Mouse (Mus musculus) layer of hippocampus, adult 8-10 months (tissue): ENCODE data around the gene Lonp1. TPM values are rescaled to one million over a fixed set of nuclear protein-coding genes. Genes with fewer than 3 reads are reported as not detected.
"Not testable (repeated sequence)": the region's sequence is repeated elsewhere in the genome, so short reads cannot be mapped to it uniquely, and the experiment has no call there.

ENCODE experiments used
- DNase-seq, 2 experiments: peaks; one replicate each; pipeline ENCODE4 v3.0.0; 2022; ENCODE audit warnings: low spot score in 2 of 2
- total RNA-seq, 4 experiments: library from RNA; stranded (reverse); gene quantifications; 2 replicates each; pipeline ENCODE4 v1.2.4; 2022

Gene Lonp1
- total RNA-seq = 10 to 100 TPM; 56.0 to 64.2 (median 59.3) TPM

GRCm38 (mm10) chr17:56626754-56627470 is at the start of gene Lonp1:
Lonp1 (minus strand) TSS chr17:56626887.
- peak; percentile 93 to 95 for DNase-seq

DNA sequence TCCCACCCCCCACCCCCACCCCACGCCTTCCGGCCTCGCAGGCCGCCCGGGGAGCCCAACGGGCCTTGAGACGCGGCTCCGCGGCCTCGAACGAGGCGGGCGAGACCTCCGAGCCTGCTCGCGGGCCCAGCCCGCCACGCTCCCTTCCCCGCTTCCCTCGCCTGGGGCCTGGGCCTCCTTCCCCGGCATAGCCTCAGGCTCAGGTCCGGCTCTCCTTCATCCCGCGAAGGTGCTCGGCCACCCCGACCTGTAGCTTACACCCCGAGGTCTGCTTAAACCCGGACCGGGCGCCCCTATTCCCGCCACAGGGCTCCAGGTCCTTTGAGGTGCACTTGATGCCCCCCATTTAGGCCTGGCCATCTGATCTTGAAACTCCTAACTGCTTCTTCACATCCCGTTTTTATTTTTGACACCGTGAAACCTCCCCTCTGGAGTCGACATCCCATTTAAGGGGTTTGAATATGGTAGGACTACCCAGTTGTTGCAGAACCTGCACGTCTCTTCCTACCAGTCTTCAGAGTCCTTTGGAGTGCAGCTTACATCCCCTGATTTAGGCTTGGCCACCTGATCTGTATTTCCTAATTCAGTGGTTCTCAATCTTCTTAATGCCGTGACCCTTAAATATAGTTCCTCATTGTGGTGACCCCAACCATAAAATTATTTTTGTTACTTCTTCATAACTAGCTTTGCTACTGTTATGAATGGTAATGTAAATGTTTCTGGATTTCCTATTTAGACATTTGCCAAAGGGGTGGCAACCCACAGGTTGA is 47.1 kb upstream of the Lonp1 start:
- no peak for DNase-seq

GRCm38 (mm10) chr17:56672941-56673646 is 46.4 kb upstream of the Lonp1 start, which contains the start of gene Ranbp3:
Ranbp3 (plus strand) TSS chr17:56673294.
- peak; percentile 99 for DNase-seq

DNA sequence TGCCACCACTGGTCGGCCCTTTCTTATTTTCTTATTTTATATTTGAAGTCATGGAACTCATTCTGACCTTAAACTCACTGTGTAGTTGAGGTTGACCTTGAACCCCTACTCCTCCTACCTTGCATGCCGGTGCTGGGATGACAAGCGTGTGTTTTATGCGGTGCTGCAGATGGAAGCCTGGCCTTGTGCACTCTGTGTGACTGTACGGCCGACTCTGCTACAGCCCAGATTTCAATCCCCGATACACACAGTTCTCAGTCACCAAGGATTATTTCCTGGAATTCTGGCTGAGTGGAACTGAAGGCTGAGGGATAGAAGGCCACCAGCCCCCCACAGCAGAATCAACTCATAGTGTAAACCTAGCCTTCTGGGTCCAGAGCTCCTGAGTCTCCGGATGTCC is 43.1 kb upstream of the Lonp1 start:
- no peak for DNase-seq

DNA sequence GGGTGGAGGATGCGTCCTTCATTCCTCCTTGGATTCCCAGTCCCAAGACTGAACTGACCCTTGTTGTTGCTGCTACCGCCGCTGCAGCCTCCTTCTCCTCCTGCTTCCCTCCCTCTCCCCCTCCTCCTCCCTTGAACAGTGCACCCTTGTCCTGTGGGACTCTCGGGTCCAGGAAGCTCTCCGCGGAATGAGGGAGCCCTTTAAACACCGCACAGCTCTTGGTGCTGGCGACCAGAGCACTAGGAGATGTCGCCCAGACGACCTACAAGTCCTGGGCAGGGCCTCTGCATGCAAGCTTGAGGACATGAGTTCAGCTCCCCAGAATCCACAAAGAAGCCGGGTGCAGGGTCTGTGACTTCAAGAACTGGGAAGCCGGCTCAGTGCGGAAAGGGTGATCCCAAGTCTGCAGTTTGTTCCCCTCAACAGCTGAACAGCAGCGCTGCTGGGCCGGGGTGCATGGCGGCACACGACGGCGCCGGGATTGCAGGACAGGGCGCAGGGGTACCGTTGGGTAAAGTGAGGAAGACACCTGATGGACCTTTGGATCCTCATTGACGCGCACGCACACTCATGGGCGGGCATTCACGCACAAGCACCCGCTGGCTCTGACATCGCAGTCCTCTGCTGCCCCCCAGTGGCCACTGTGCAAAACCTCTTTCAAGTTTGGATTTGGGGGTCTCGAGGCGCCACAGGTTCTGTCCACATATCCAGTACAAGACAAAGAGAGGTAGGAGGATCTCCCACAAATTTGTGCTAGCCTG is 41.9 kb upstream of the Lonp1 start:
- DNase-seq = peak; percentile 56 to 77

GRCm38 (mm10) chr17:56667591-56667990 is 40.9 kb upstream of the Lonp1 start:
- no peak for DNase-seq

GRCm38 (mm10) chr17:56666384-56666783 is 39.7 kb upstream of the Lonp1 start:
- no peak for DNase-seq

DNA sequence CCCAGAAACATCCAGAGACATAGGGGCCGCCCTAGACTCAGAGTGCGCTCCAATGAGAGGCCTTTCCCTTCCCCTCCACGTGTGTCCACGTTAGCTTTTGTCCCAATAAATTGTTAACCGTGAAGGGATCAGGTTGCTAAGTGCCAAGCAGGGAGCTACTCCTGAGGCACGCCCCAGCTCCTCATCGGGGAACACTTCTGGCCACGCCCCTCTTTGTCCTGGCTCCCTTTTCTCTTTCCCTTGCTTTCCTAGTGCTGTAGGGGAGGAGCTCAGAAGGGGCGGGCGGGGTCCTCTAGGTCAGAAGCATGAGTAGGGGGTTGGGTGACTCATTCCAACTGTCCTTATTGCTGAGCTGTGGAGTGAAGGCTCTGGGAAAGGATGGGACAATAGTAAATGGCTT is 37.6 kb upstream of the Lonp1 start:
- DNase-seq = no peak

DNA sequence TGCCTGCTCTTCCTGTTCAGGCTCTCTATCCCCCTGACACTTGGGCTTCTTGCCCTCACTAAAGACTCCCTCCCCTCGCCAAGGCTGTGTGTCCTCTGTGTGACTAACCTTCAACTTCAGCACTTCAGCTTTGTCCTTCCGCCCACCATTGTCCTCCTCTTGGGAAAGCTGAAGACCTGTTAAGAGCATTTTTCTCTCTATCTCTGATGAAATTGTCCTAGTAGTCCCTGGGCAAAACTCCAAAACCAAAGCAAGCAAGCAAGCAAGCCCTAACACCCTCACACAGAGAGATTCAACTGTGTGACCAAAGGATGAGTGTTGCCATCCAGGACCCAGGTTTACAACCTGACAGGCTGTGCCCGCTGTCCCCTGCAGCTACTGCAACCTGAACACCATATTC is 37.0 kb upstream of the Lonp1 start:
- DNase-seq = no peak

DNA sequence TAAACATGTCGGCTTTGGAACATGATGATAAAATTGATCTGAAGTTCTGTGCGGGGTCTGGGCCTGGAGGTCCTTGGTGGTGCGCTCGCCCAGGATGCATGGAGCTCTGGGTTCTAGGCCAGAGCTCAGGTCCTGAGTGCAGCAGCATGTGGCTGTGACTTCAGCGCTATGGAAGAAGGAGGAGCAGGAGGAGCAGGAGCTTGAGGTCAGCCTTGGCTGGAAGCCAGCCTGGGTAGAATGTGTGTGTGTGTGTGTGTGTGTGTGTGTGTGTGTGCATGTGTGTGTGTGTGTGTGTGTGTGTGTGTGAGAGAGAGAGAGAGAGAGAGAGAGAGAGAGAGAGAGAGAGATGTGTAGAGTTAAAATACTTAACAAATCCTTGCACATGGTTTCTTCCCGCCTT is 29.5 kb upstream of the Lonp1 start:
- DNase-seq = no peak

GRCm38 (mm10) chr17:56655311-56655710 is 28.6 kb upstream of the Lonp1 start:
- DNase-seq = no peak

GRCm38 (mm10) chr17:56654771-56655170 is 28.1 kb upstream of the Lonp1 start:
- no peak for DNase-seq

DNA sequence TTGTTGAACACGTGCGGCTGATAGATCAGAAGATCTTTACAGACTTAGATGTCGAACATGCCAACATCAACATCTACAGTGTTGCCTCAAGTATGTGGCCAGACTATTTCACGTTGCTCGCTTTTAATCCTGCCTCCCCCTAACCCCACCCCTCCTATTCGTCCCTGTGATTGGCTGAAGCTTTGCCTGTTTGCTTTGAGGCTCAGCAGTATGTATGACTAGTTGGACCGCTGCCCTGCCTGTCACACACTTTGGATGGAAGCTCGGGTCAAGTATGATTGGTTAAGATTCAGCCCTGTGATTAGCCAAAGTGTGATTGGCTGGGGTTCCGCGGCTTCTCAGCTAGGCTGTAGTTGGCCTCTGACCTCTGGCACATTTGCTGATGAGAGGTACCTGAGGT is 25.1 kb upstream of the Lonp1 start:
- no peak for DNase-seq

GRCm38 (mm10) chr17:56647546-56647945 is 20.9 kb upstream of the Lonp1 start:
- DNase-seq = no peak

DNA sequence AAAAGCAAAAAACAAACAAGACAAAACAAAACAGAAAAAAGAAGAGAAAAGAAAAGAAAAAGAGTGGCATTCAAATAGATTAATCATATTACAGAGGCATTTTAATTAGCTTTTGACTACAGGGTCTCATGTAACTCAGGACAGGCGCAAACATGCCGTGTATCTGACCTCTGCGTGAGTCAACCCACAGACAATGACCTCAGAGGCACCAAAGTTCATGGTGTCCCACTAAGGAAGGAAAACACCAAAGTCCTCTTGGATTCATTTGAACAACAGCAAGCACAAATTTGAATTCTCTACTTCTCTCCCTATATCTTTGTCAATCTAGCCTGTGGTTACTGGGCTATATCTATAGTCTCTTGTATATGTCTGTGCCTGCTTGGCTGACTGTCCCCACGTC is 16.6 kb upstream of the Lonp1 start:
- no peak for DNase-seq

DNA sequence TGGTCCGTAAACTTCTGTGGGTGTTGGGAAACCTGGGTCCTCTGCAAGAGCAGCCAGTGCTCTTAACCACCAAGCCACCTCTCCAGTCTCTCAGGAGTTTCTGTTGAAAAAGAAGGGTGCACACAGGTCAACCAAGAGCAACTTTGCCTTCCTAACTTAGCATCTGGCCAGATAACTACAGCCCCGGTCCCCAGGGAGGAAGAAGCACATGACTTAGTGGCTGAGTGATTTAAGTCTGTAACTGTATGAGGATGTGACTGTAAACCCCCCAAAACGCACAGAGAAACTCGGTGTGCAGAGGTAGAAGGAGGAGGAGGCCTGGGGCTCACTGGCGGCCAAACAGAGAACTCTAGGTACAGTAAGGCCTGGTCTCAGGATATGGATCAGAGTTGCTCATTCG is 7.3 kb upstream of the Lonp1 start:
- no peak for DNase-seq

GRCm38 (mm10) chr17:56631807-56632206 is 5.1 kb upstream of the Lonp1 start:
- no peak for DNase-seq

DNA sequence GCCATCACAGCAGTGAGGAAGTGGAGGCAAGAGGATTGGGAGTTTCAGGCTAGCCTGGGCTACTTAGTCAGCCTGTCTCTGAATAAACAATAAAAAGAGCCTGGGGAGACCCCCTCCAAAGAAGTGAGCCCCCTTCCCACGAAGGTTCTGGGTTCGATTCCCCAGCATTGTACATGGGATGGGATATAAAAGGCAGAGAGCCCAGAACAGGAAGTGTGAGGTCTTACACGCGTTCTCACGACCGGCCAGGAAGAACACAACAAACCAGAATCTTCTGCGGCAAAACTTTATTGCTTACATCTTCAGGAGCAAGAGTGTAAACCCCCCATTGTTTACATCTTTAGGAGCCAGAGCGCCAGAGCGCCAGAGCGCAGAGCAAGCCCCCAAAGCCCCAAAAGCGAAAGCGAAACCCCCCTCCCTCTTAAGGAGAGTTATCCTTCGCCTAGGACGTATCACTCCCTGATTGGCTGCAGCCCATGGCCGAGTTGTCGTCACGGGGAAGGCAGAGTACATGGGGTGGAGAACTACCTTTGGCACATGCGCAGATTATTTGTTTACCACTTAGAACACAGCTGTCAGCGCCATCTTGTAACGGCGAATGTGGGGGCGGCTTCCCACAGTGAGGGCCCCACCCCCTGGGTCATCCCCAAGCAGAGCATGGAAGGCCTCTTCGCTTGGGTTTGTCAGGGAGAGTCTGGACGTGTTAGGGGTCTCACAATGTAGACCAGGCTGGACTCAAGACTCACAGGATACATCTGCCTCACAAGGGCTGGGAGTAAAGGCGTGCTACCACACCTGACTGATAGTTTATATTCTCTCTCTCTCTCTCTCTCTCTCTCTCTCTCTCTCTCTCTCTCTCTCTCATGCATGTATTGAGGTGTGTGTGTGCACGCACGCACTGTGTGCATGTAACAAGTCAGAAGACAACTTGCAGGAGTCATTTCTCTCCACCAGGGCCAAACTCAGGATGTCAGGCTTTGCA is 3.4 kb upstream of the Lonp1 start:
- not testable (repeated sequence) for DNase-seq

GRCm38 (mm10) chr17:56627530-56628277 is 1.0 kb upstream of the Lonp1 start, which contains the start of gene Catsperd:
Catsperd (plus strand) TSS chr17:56628143.
- no peak for DNase-seq
